Mouse (Mus musculus): ENCODE data around the gene Dusp10. TPM values are rescaled to one million over a fixed set of nuclear protein-coding genes. Genes with fewer than 3 reads are reported as not detected.

Dusp10 gene
- total RNA-seq, 1 experiment from 2014 or later = 6.6 TPM

- DNase-seq = no peak
These were observed 17.1 kb downstream of the Dusp10 start for GRCm38 (mm10) chr1:184030070-184030802.

DNA sequence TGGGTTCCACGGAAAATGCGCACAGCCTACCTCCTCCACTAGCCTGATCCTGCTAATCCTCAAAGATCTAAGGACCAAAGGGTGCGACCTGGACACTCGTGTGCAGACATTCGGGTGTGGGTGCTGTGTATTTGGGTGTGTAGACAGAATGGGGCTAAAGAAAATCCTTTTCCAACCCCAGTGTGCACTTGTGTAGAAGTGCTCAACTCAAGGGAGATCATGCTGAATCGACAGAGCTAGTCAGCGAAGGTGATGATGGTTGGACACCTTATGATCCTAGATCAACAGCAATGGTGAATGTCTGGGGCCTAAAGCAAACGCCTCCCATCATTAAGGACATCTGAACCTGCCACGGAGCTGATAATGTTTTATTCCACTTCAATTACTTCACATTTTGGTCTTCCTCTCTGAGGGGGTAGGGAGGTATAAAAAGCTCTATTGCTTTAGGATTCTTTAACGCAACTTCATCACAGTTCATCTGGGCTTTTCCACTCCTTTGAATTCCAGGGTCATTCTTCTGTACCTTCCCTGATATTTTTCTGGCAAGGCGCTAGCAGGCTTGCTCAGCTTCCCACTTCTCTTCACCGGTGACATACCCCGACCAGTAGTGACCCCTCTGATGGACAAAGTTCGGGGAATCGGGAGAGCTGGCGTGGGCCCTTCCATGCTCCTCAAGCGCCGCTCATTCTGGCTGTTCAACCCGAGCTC is 19.7 kb downstream of the Dusp10 start:
- DNase-seq = no peak

- DNase-seq = peak; percentile 75
These were observed 20.4 kb downstream of the Dusp10 start for GRCm38 (mm10) chr1:184033390-184034010.

GRCm38 (mm10) chr1:184034011-184034557 is 21.0 kb downstream of the Dusp10 start, which contains the start of gene 1700056E22Rik:
Gene 1700056E22Rik, minus strand, starts transcription at chr1:184034301.
- peak; percentile 97 for DNase-seq

GRCm38 (mm10) chr1:184034741-184035181 is 21.7 kb downstream of the Dusp10 start:
- no peak for DNase-seq

DNA sequence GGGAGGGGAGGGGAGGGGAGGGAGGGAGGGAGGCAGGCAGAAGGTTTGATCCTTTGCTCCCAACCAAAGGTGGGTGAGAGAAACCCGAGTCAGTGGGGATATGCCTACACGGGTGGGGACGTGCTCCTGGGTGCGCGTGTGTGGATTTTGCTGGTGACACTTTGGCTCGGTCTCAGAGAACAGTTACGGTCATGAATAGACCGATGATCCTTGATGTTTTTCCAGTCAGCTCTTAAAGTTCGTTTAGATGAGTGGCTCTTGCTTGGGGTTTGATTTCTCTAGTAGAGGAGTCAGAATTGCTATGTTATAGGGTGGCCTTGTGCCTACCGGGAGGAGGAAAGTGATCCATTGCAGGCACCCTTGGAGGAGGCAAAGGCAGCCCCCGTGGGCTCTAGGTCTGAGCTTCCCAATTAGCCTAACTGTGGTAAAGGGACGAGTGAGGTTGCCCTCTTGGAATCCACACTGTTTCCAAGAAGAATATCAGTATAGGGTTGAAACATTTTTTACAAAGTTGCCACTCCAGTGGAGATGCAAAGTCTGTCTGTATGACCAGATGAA is 22.3 kb downstream of the Dusp10 start:
- no peak for DNase-seq

GRCm38 (mm10) chr1:184037802-184038201 is 24.7 kb downstream of the Dusp10 start:
- no peak for DNase-seq

DNA sequence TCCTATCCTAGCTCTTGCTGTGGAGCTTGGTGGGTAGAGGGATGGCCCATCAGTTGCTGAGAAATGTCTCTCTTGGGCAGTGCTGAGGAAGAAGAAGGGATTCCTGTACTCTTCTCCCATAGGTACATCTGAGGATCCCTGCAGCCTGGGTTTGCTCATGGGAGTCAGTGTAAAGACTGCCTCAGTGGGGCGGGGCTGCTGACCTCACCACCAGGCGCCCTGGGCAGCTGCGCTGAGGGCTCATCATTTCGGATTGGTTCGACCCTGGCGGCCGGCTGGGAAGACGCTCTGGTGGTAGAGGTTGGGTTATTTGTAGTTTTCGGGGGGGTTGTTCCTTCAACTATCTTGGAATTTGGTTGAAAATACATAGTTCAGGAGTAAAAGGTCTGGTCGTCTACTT is 26.2 kb downstream of the Dusp10 start:
- DNase-seq = no peak

DNA sequence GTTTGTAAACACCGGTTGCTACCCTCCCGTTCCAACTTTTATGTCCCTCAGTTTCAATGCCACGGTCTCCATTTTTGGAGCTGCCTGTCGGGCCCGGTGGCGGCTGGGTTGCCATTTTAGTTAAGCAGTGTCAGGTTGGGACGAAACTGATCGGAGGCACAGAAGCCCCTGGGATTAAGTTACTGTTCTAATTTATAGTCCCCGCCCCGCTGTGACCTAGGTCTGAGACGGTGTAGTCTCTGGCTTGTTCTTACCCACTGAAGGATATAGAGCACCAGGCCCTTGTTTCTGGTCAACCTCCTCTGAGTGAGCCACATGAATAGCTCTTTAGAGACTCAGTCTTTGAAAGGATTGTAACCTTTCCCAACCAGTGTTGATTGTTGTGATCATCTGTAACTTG is 27.1 kb downstream of the Dusp10 start:
- no peak for DNase-seq

DNA sequence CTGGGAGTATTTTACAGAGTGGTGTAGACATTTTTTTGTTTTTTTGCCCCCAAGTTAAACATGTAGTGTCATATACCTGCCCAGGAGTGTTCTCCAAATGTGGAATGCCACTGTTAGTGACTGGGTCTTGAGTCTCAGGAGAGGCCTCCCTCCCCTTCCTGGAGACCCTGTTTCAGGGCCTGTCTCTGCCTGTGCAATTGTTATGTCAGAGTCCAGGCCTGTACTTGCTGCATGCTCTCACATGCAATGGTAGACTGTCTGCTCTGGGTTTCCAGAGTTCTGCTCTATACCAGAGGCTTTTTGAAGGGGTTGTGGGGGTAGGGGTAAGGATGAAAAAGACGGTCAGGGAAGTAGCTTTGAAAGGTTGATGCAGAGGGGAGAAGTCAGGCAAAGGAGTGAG is 27.8 kb downstream of the Dusp10 start:
- DNase-seq = no peak

- peak; percentile 74 for DNase-seq
These were observed 28.9 kb downstream of the Dusp10 start for GRCm38 (mm10) chr1:184041778-184042573.

DNA sequence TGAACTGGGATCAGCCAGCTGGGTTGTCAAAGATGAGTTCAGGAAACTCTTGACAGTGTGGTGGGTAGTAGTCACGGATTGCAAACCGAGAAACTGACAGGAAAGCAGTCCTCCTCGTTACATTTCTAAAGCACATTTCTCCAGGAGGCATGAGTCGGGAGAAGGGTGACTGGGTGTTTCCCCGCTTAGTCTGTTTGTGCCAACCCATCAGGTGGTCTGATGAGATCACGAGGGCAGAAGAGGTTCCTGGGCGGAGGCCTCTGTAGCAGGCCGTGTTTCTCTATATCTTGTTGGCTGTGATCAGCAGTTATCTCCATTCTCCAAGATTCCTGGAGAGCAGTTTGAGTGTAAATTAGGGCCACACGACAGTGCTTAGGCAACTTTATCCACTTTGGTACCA is 29.6 kb downstream of the Dusp10 start:
- DNase-seq = no peak

DNA sequence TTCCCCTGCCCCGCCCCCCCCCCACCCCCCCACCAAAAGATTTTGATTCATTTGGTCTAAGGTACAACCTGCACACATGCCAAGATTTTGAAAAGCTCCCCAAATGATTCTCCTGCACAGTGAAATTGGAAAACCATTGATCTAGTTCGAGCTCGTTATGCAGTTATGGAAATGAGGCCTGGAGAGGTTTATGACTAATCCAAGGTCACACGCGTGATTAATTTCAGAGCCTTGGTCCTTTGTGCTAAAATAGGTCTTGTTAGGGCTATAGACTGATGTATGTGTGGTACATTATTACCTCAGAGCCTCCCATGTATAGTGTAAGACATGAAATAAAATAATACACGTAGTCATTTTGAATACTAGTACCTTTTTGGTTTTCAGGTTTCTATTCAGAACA is 30.3 kb downstream of the Dusp10 start:
- DNase-seq = no peak

- no peak for DNase-seq
These were observed 33.1 kb downstream of the Dusp10 start for GRCm38 (mm10) chr1:184046070-184046677.

GRCm38 (mm10) chr1:184047818-184048217 is 34.7 kb downstream of the Dusp10 start:
- DNase-seq = no peak

- DNase-seq = no peak
These were observed 35.7 kb downstream of the Dusp10 start for GRCm38 (mm10) chr1:184048675-184049418.

- DNase-seq = no peak
These were observed 38.2 kb downstream of the Dusp10 start for GRCm38 (mm10) chr1:184051286-184051685.

- DNase-seq = peak; percentile 76
These were observed 38.7 kb downstream of the Dusp10 start for GRCm38 (mm10) chr1:184051824-184052223.

DNA sequence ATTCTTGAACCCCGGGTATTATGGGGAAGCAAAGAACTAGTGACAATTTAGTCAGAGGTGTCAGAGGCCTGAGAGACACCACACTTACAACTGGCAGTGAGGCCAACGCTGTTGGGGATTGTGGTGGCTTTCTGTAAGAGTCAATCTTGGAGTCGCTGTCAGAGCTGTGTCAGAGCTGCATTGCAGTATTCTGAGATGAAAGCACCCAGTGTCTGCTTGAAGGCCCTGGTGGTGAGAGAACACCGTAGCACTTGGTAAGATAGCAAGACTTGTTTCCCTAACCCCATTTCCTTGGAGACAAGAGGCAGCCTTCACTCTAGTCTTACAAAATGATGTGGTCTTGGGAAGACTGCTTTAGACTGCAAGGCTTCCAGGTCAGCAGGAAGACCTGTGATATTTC is 39.2 kb downstream of the Dusp10 start:
- no peak for DNase-seq

DNA sequence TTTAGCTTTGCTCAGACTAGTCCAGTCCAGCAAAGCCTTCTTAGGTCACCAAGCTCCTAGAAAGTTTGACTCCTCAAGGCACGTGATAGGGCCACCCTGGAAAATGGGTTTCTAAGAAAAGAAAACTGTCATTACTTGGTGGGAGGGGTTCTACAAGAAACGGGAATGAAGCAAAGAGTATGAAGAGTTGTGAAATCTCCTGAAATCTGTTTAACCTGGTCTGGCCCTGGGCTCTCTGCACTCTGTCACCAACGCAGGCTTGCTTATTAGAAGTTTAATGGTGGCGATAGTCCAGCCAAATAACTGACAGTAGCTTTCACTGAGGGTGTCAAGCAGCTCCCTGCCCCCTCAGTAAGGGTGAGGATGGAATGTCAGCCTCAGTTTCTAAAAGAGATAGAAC is 40.0 kb downstream of the Dusp10 start:
- DNase-seq = no peak

DNA sequence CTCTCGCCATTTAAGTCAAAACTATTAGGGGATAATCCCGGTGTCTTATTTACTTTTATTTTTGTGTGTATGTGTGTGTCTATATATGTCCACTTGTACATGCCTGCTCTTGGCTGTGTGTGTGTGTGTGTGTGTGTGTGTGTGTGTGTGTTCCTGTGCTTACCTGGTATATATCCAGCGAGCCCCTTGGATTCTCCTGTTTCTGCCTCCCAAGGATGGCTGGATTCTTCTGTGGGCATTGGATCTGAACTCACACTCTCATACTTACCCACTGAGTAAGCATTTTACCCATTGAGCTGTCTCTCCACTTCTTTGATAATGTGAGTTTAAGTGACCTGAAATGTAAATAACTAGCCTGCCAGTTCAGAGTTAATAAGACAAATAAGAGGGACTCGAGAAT is 40.6 kb downstream of the Dusp10 start:
- no peak for DNase-seq
